Mouse (Mus musculus) midbrain, embryonic 14.5 days (tissue): ENCODE data around the gene Farp2. TPM values are rescaled to one million over a fixed set of nuclear protein-coding genes. Genes with fewer than 3 reads are reported as not detected.
"Not testable (repeated sequence)": the region's sequence is repeated elsewhere in the genome, so short reads cannot be mapped to it uniquely, and the experiment has no call there.

Source experiments
- ATAC-seq: fragments of 200-750 bp; cut with Nextera tagmentation; 2 replicates; pipeline ENCODE4 v1.8.0; 2017; ENCODE audit warnings: moderate number of reproducible peaks, moderate library complexity; ENCODE audit not compliant: low FRiP score, low TSS enrichment
- DNase-seq: peaks from one replicate; pipeline ENCODE4 v3.0.0-alpha.2; 2015
- H3K27ac ChIP-seq: fragments of 300-500 bp; sonication (generic); replicated peaks from 2 replicates; pipeline ENCODE4 v1.5.1; 2014; ENCODE audit warnings: mild to moderate bottlenecking, low read depth, low read length, moderate library complexity
- H3K27me3 ChIP-seq: fragments of 300-500 bp; sonication (generic); 2 replicates; pipeline ENCODE4 v1.6.1; 2014; ENCODE audit warnings: low read length, control low read depth, mixed read lengths; ENCODE audit not compliant: control insufficient read depth, insufficient read depth
- H3K36me3 ChIP-seq: fragments of 300-500 bp; sonication (generic); 2 replicates; pipeline ENCODE4 v1.6.1; 2014; ENCODE audit warnings: low read length, control low read depth; ENCODE audit not compliant: control insufficient read depth, insufficient read depth
- H3K4me1 ChIP-seq: fragments of 300-500 bp; sonication (generic); 2 replicates; pipeline ENCODE4 v1.6.1; 2014; ENCODE audit warnings: mild to moderate bottlenecking, antibody characterized with exemption, low read length, control low read depth; ENCODE audit not compliant: control insufficient read depth, insufficient read depth
- H3K4me2 ChIP-seq: fragments of 300-500 bp; sonication (generic); 2 replicates; pipeline ENCODE4 v1.6.1; 2014; ENCODE audit warnings: mild to moderate bottlenecking, low read length, moderate library complexity
- H3K4me3 ChIP-seq: fragments of 300-500 bp; sonication (generic); replicated peaks from 2 replicates; pipeline ENCODE4 v1.5.1; 2014; ENCODE audit warnings: low read depth, low read length
- H3K9ac ChIP-seq: fragments of 300-500 bp; sonication (generic); replicated peaks from 2 replicates; pipeline ENCODE4 v1.6.1; 2014; ENCODE audit warnings: mild to moderate bottlenecking, low read length, moderate library complexity
- H3K9me3 ChIP-seq: fragments of 300-500 bp; sonication (generic); 2 replicates; pipeline ENCODE4 v1.6.1; 2016; ENCODE audit warnings: low read length, control low read depth, mixed read lengths; ENCODE audit not compliant: control insufficient read depth
- WGBS: fragments of 180-500 bp; shearing (Covaris S2); extraction: QIAGEN DNeasy Blood & Tissue Kit; methylation state at CpG from one replicate; pipeline ENCODE4 v1.1.7; 2014; 5-methylcytosine and 5-hydroxymethylcytosine counted together
- polyA plus RNA-seq: library from polyadenylated mRNA; unstranded; fragments of >200 nt; fragmentation: Nextera tagmentation; extraction: Ambion mirVana; gene quantifications from 2 replicates; pipeline ENCODE4 v1.2.1, GENCODE M21; 2014

The Farp2 gene
- polyA plus RNA-seq, 1 experiment from 2014 or later, result 4.7 TPM

DNA sequence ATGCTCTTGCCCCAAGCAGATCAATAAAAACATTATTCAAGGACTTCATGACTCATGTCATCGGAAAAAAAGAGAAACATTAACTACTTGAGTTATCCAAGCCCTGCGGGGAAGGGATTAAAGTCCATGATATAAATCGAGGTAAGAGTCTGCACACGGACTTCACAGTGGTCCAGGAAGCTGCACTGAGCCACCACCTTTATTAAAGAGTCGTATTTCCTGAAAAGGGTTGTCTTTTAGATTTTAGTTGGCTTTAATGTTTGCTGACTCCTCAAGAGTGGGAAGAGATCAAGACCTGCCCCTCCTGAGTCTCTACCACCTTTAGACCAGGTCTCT, 145.1 kb downstream of the Farp2 start:
- Histone ChIP-seq H3K4me2 (no peak overlapping the region), H3K27me3 (no peaks in the 10 kb centered on the region), H3K27ac (no peak overlapping the region), H3K4me1 (no peaks in the 10 kb centered on the region), H3K9me3 (no peaks in the 10 kb centered on the region), H3K4me3 (no peak overlapping the region), H3K9ac (no peak overlapping the region), H3K36me3 (no peaks in the 10 kb centered on the region)
- DNase-seq (no peak), ATAC-seq (no peak)
- 82% methylated on average over 5 of the region's 5 CpGs for WGBS

DNA sequence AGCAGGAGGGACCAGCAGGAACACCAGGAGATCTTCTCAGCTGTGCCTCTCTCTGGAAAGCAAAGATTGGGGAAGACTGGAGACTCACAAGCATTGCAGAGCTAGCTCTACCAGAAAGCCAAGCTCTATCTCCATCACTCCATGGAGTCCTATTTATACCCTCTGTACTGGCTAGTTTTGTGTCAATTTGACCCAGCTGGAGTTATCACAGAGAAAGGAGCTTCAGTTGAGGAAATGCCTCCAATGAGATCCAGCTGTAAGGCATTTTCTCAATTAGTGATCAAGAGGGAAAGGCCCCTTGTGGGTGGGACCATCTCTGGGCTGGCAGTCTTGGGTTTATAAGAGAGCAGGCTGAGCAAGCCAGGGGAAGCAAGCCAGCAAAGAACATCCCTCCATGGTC, 146.7 kb downstream of the Farp2 start, which contains the start of gene Stk25:
Gene Stk25 (minus strand): TSS at position 101 of the 400 bp plus-strand sequence.
- DNase-seq, ATAC-seq, H3K9ac ChIP-seq, H3K27me3 ChIP-seq, H3K27ac ChIP-seq, H3K4me1 ChIP-seq, H3K4me2 ChIP-seq, H3K36me3 ChIP-seq, H3K9me3 ChIP-seq, H3K4me3 ChIP-seq: not testable (repeated sequence)

DNA sequence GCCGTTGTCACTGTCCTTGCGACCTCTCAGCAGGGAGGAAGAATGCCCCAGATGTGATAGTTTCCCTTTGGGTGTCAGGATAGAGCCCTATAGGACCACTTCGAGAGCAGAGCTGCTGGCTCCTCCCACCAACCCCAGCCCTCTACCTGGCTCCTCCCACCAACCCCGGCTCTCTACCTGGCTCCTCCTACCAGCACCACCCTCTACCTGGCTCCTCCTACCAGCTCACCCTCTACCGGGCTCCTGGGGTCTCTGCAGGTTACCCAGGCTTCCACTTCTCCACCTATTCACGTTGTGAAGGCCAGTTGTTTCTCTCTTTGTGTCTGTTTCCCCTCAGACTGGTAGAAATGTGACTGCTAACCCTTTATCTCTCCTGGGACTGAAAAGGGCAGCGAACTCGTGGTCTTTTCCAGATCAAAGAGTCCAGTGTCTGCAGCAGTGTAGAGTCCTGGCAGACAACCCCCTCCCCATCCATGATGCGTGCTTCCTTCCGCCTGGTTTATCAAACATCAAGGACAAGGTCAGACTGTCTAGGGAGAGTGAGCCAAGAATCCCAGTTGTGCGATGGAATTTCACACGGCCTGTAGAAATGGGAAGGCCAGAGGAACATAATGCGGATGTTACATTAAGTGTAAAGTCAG, 156.0 kb downstream of the Farp2 start:
- 31% methylated on average over 13 of the region's 13 CpGs for WGBS
- no peaks in the 10 kb centered on the region for H3K9me3 ChIP-seq
- H3K4me3 ChIP-seq, result no peak overlapping the region
- DNase-seq, result peak; percentile 19
- H3K27me3 ChIP-seq, result no peaks in the 10 kb centered on the region
- no peak overlapping the region for H3K9ac ChIP-seq
- no peaks in the 10 kb centered on the region for H3K36me3 ChIP-seq
- H3K4me1 ChIP-seq, result peaks cover 9% of the 10 kb centered on the region; the same call in 1 of the 2 replicates
- H3K27ac ChIP-seq, result no peak overlapping the region
- no peak overlapping the region for H3K4me2 ChIP-seq
- ATAC-seq, result no peak

DNA sequence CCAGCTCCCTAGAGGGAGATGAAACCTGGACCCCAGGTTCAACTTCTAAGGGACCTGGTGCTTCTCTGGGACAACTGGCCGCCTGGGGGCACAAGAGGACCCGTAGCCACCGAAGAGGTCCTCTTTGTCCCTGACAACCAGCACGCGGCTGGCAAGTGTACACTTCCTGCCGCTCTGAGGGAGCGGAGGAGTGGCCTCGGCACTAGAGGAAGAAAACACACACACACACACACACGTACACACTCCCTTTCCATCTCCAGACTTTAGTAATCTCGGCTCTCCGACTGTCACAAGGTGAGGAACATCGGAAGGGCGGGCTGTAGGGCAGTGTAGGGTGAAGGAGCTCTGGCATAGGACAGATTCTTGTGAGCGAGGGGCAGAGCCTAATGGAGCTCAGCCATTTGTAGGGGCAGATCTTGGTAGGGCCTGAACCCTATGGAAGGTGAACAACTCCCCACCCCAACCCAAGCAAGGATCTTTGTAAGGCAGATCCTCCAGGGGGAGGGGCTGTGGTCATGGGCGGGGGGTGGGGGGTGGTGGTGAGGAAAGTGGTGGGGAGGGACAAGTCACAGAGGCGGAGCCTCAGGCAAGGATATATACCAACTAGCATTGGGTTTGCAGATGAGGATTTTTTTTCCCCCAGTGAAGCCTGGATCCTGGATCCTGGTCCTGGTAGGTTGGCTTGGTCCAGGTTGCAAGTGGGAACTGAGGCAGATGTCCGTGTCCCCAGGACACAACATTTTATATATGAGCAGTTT, 157.1 kb downstream of the Farp2 start:
- peak overlapping the region; percentile 56 for H3K4me2 ChIP-seq
- ATAC-seq (peak; percentile 84), DNase-seq (peak; percentile 84)
- peak overlapping the region; percentile 57 for H3K9ac ChIP-seq
- H3K36me3 ChIP-seq, result no peaks in the 10 kb centered on the region
- H3K27me3 ChIP-seq, result no peaks in the 10 kb centered on the region
- H3K9me3 ChIP-seq, result no peaks in the 10 kb centered on the region
- H3K4me1 ChIP-seq, result peaks cover 9% of the 10 kb centered on the region; the same call in 1 of the 2 replicates
- WGBS, result 11% methylated on average over 16 of the region's 17 CpGs
- peak overlapping the region; percentile 63 for H3K27ac ChIP-seq
- peak overlapping the region; percentile 29 for H3K4me3 ChIP-seq

DNA sequence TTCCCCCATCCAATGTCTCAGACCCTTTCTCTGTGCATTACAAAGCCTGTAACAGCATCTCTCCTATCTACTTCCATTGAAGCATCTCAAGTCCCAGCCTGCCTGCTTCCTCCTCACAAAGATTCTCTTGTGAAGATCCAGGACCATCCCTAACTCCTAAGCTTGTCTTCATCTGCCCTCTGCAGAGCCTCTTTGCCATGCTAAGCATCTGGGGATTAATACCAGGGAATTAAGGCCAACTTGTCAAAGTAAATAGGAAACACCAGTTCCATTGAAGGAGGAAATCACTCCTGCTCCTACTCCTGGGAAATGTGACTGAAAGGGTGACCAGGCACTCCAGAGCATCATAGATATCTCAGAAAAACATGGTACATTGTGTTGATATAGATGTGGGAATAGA, 158.1 kb downstream of the Farp2 start:
- Histone ChIP-seq H3K9ac (no peak overlapping the region), H3K4me1 (peaks cover 9% of the 10 kb centered on the region; the same call in 1 of the 2 replicates), H3K4me3 (no peak overlapping the region), H3K27me3 (no peaks in the 10 kb centered on the region), H3K36me3 (no peaks in the 10 kb centered on the region), H3K27ac (no peak overlapping the region), H3K4me2 (no peak overlapping the region), H3K9me3 (no peaks in the 10 kb centered on the region)
- no peak for ATAC-seq
- DNase-seq, result no peak

Other genes starting within 250 kb of the Farp2 start
- 27.7 and 30.0 TPM in 2 replicates for gene Mterf4, start 206.2 kb upstream of the Farp2 start, polyA plus RNA-seq
- 54.7 and 64.1 TPM in 2 replicates for gene Ppp1r7, start 169.2 kb upstream of the Farp2 start, polyA plus RNA-seq
- gene Pask, start 168.6 kb upstream of the Farp2 start, polyA plus RNA-seq, result 4.2 and 5.7 TPM in 2 replicates
- gene Ano7, start 138.1 kb upstream of the Farp2 start, polyA plus RNA-seq, result 0.68 and 0.69 TPM in 2 replicates
- gene Hdlbp, start 33.3 kb upstream of the Farp2 start, polyA plus RNA-seq, result 66.0 and 69.0 TPM in 2 replicates
- 357 and 370 TPM in 2 replicates for gene Stk25, start 146.6 kb downstream of the Farp2 start, polyA plus RNA-seq
- gene Bok, start 173.6 kb downstream of the Farp2 start, polyA plus RNA-seq, result 77.6 and 87.4 TPM in 2 replicates
- gene Atg4b, start 239.4 kb downstream of the Farp2 start, polyA plus RNA-seq, result 101 and 102 TPM in 2 replicates
- gene Thap4, start 242.8 kb downstream of the Farp2 start, polyA plus RNA-seq, result 39.2 and 46.3 TPM in 2 replicates